In the genomic region with DNA sequence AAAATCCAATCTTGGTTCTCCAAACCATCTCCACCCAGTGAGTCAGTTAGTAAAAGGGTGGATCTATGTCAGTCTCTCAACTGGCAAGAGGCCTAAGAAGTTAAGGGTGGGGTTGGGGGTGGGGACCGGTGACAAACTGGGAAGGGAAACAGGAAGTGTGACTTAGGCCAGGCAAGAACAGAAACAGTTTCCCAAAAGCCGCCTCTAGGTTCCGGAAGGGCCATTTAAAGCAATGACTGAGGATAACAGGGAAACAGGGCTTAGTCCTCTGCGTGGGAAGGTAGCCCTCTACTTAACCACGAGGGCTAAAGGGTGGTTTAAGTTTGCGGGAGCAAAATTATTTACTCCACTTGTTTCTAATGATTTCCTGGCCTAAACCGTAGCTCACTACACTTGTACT, we compare ENCODE assay signal across 8 mouse cellular contexts. TPM values are rescaled to one million over a fixed set of nuclear protein-coding genes. Genes with fewer than 3 reads are reported as not detected.
DNase-seq lines count a peak whose midpoint lies in the region; ATAC-seq and TF ChIP-seq lines count a peak whose summit lies in the region.

No protein-coding gene starts in this region.

- H3K4me3 ChIP-seq in neural tube, embryonic 11.5 days (ENCODE audit: low read depth, low read length) = peak overlapping the region; percentile 62
- peak overlapping the region; percentile 93 for H3K4me3 ChIP-seq in cortical plate, adult 2 months (ENCODE audit: insufficient read depth, low read length)
- H3K4me3 ChIP-seq in lung, embryonic 14.5 days (ENCODE audit: low read depth, low read length) = peak overlapping the region; percentile 66

- 23% methylated on average over 7 of the region's 7 CpGs for WGBS in neural tube, embryonic 11.5 days
- 17% methylated on average over 7 of the region's 7 CpGs for WGBS in lung, embryonic 14.5 days

- H3K9me3 ChIP-seq in neural tube, embryonic 11.5 days (ENCODE audit: control insufficient read depth, low read length) = no peaks in the 10 kb centered on the region
- H3K9me3 ChIP-seq in lung, embryonic 14.5 days (ENCODE audit: low read depth, low read length) = no peaks in the 10 kb centered on the region

- no peak for TF ChIP-seq POLR2A in cortical plate, adult 2 months (IDR thresholded peaks at IDR 0.05; ENCODE audit: extremely low read depth, insufficient read depth, low read length)

- no peak overlapping the region for H3K27ac ChIP-seq in neural tube, embryonic 11.5 days (ENCODE audit: low read depth, low read length)
- H3K27ac ChIP-seq in cortical plate, adult 2 months (ENCODE audit: insufficient read depth, low read length) = no peak overlapping the region; the same call in 1 of the 2 replicates
- 0 out of 2 replicates have a peak overlapping the region, but pooled peaks have one; percentile 10 for H3K27ac ChIP-seq in lung, embryonic 14.5 days (ENCODE audit: low read depth)

- H3K36me3 ChIP-seq in neural tube, embryonic 11.5 days (ENCODE audit: control insufficient read depth, insufficient read depth, low read length) = no peaks in the 10 kb centered on the region; the same call in 1 of the 2 replicates
- H3K36me3 ChIP-seq in lung, embryonic 14.5 days (ENCODE audit: insufficient read depth) = 0 out of 2 replicates have a peak, but pooled peaks cover 4% of the 10 kb centered on the region

- peak overlapping the region; percentile 88; the same call in 1 of the 2 replicates for H3K4me2 ChIP-seq in neural tube, embryonic 11.5 days (ENCODE audit: low read depth)
- peak overlapping the region; percentile 64 for H3K4me2 ChIP-seq in lung, embryonic 14.5 days

- no peak for DNase-seq in neural tube, embryonic 11.5 days (ENCODE audit: low spot score)
- DNase-seq in neural tube, embryonic 10.5 days (ENCODE audit: extremely low spot score, low spot score) = no peak
- DNase-seq in heart, adult 11 months = peak; percentile 98
- peak; percentile 47 for DNase-seq in kidney, adult 11 months
- peak; percentile 56 for DNase-seq in lung, embryonic 14.5 days
- DNase-seq in spleen, adult 12 weeks (ENCODE audit: low spot score) = peak; percentile 25
- DNase-seq in right cerebral cortex, adult 2 months (ENCODE audit: low spot score in 2 of 2) = no peak

- no peak for TF ChIP-seq CTCF in cortical plate, adult 2 months (IDR thresholded peaks at IDR 0.05; ENCODE audit: extremely low read depth, insufficient read depth, low read length)
- TF ChIP-seq CTCF in lung, embryonic 14.5 days (IDR thresholded peaks at IDR 0.05; ENCODE audit: low read depth) = no peak

- H3K4me1 ChIP-seq in neural tube, embryonic 11.5 days (ENCODE audit: control insufficient read depth, insufficient read depth, low read length) = no peaks in the 10 kb centered on the region
- peaks cover 2% of the 10 kb centered on the region; the same call in 1 of the 2 replicates for H3K4me1 ChIP-seq in cortical plate, adult 2 months (ENCODE audit: control insufficient read depth, insufficient read depth, low read length)
- 0 out of 2 replicates have a peak, but pooled peaks cover 5% of the 10 kb centered on the region for H3K4me1 ChIP-seq in lung, embryonic 14.5 days (ENCODE audit: insufficient read depth)

- no peak overlapping the region; the same call in 1 of the 2 replicates for H3K9ac ChIP-seq in neural tube, embryonic 11.5 days (ENCODE audit: low read length)
- H3K9ac ChIP-seq in lung, embryonic 14.5 days = peak overlapping the region; percentile 70

- no peaks in the 10 kb centered on the region for H3K27me3 ChIP-seq in neural tube, embryonic 11.5 days (ENCODE audit: control insufficient read depth, insufficient read depth, low read length)
- H3K27me3 ChIP-seq in lung, embryonic 14.5 days (ENCODE audit: insufficient read depth, low read length) = no peaks in the 10 kb centered on the region

- ATAC-seq in neural tube, embryonic 11.5 days (ENCODE audit: insufficient read depth, low FRiP score, low TSS enrichment) = no peak
- ATAC-seq in lung, embryonic 14.5 days (ENCODE audit: insufficient read depth) = peak; percentile 36; the same call in 1 of the 2 replicates

RNA-seq across cellular contexts. Expression of a gene that starts 1.1 kb away (rescaled TPM):
- 14.7 and 17.2 TPM in 2 replicates for polyA plus RNA-seq in neural tube, embryonic 11.5 days (2014; fragmentation: Nextera tagmentation; extraction: Ambion mirVana)
- polyA plus RNA-seq in cortical plate, adult 2 months (2012; rRNA removed) = 86.0 and 89.0 TPM in 2 replicates
- polyA plus RNA-seq in lung, embryonic 14.5 days (2014; fragmentation: Nextera tagmentation; extraction: Ambion mirVana) = 36.0 and 36.9 TPM in 2 replicates

RNA-seq across cellular contexts. Expression of a gene that starts 17.9 kb away (rescaled TPM):
- polyA plus RNA-seq in neural tube, embryonic 11.5 days (2014; fragmentation: Nextera tagmentation; extraction: Ambion mirVana) = 0.81 and 0.98 TPM in 2 replicates
- polyA plus RNA-seq in cortical plate, adult 2 months (2012; rRNA removed) = 0.33 and 0.42 TPM in 2 replicates
- polyA plus RNA-seq in lung, embryonic 14.5 days (2014; fragmentation: Nextera tagmentation; extraction: Ambion mirVana) = 0.96 and 1.4 TPM in 2 replicates

RNA-seq across cellular contexts. Expression of a gene that starts 26.8 kb away (rescaled TPM):
- polyA plus RNA-seq in neural tube, embryonic 11.5 days (2014; fragmentation: Nextera tagmentation; extraction: Ambion mirVana) = 0.24 and 0.53 TPM in 2 replicates
- 1.5 and 3.3 TPM in 2 replicates for polyA plus RNA-seq in cortical plate, adult 2 months (2012; rRNA removed)
- 0.12 and 0.82 TPM in 2 replicates for polyA plus RNA-seq in lung, embryonic 14.5 days (2014; fragmentation: Nextera tagmentation; extraction: Ambion mirVana)

Comparison
In these comparisons a context has a peak if more than half of its experiments do, and no peak if none do; other contexts are left out.
1. DNase-seq: peak in heart, adult 11 months (single experiment), kidney, adult 11 months (single experiment), lung, embryonic 14.5 days (single experiment) and spleen, adult 12 weeks (single experiment); none in neural tube, embryonic 11.5 days (single experiment), neural tube, embryonic 10.5 days (single experiment) and right cerebral cortex, adult 2 months (0 of 2).
2. Peak in every context shown above with its lines, with median percentiles within 50 percentile points of each other: H3K4me3 ChIP-seq.